20 mouse cellular contexts compared by ENCODE assay signal in genomic region chr3:81181319-81182013, GRCm38 (mm10).
DNase-seq lines count a peak whose midpoint lies in the region; ATAC-seq lines count a peak whose summit lies in the region.
"Had no signal": no experiment of that assay in that cellular context is flagged by ENCODE, and none has a peak within 500 bp of the region (broad histone marks: within the 10 kb centered on the region; RNA-seq: fewer than 3 reads in every experiment).

No protein-coding gene starts in this region.

- no peak overlapping the region for H3K4me2 ChIP-seq in hindbrain, embryonic 11.5 days (replicated peaks; ENCODE audit: low read depth, low read length)
- H3K4me2 ChIP-seq in hindbrain, embryonic 14.5 days (replicated peaks): no peak overlapping the region
- no peak overlapping the region for H3K4me2 ChIP-seq in midbrain, embryonic 15.5 days
- H3K4me2 ChIP-seq: forebrain, embryonic 12.5 days; neural tube, embryonic 13.5 days had no signal

- H3K36me3 ChIP-seq in hindbrain, embryonic 11.5 days (ENCODE audit: control insufficient read depth, insufficient read depth, low read length): no peaks in the 10 kb centered on the region
- no peaks in the 10 kb centered on the region for H3K36me3 ChIP-seq in hindbrain, embryonic 10.5 days
- H3K36me3 ChIP-seq in hindbrain, embryonic 14.5 days (replicated peaks; ENCODE audit: control insufficient read depth, insufficient read depth): no peaks in the 10 kb centered on the region
- H3K36me3 ChIP-seq in midbrain, embryonic 15.5 days (replicated peaks): no peaks in the 10 kb centered on the region
- peaks cover 6% of the 10 kb centered on the region for H3K36me3 ChIP-seq in limb, embryonic 10.5 days
- H3K36me3 ChIP-seq: forebrain, embryonic 12.5 days; G1E; heart, embryonic 10.5 days; neural tube, embryonic 13.5 days had no signal

- peak; percentile 87 for ATAC-seq in hindbrain, embryonic 11.5 days (ENCODE audit: low FRiP score)
- peak; percentile 59; the same call in 1 of the 2 replicates for ATAC-seq in hindbrain, embryonic 14.5 days (ENCODE audit: low FRiP score)
- ATAC-seq in midbrain, embryonic 15.5 days (replicated peaks): peak; percentile 78
- no peak for ATAC-seq in frontal cortex, adult (ENCODE audit: low TSS enrichment)

- WGBS in hindbrain, embryonic 11.5 days: 64% methylated on average over 1 of the region's 1 CpGs
- 72% methylated on average over 1 of the region's 1 CpGs for WGBS in hindbrain, embryonic 10.5 days
- WGBS in hindbrain, embryonic 14.5 days: 53% methylated on average over 1 of the region's 1 CpGs
- WGBS in midbrain, embryonic 15.5 days: 53% methylated on average over 1 of the region's 1 CpGs
- WGBS in limb, embryonic 10.5 days: 89% methylated on average over 1 of the region's 1 CpGs

- H3K27ac ChIP-seq in hindbrain, embryonic 11.5 days (ENCODE audit: low read depth, low read length): no peak overlapping the region
- H3K27ac ChIP-seq in hindbrain, embryonic 10.5 days: no peak overlapping the region
- H3K27ac ChIP-seq in hindbrain, embryonic 14.5 days: no peak overlapping the region
- H3K27ac ChIP-seq in midbrain, embryonic 15.5 days: no peak overlapping the region
- H3K27ac ChIP-seq in limb, embryonic 10.5 days: no peak overlapping the region
- H3K27ac ChIP-seq: forebrain, embryonic 12.5 days; heart, embryonic 10.5 days; neural tube, embryonic 13.5 days had no signal

- H3K9me3 ChIP-seq in hindbrain, embryonic 11.5 days (ENCODE audit: control insufficient read depth, low read length): no peaks in the 10 kb centered on the region
- no peaks in the 10 kb centered on the region for H3K9me3 ChIP-seq in hindbrain, embryonic 10.5 days
- no peaks in the 10 kb centered on the region for H3K9me3 ChIP-seq in hindbrain, embryonic 14.5 days (ENCODE audit: control insufficient read depth, low read length)
- H3K9me3 ChIP-seq in midbrain, embryonic 15.5 days: no peaks in the 10 kb centered on the region
- no peaks in the 10 kb centered on the region for H3K9me3 ChIP-seq in limb, embryonic 10.5 days (replicated peaks)
- H3K9me3 ChIP-seq: forebrain, embryonic 12.5 days; G1E; heart, embryonic 10.5 days; neural tube, embryonic 13.5 days had no signal

- no peak overlapping the region for H3K4me3 ChIP-seq in hindbrain, embryonic 11.5 days (ENCODE audit: low read depth, low read length)
- H3K4me3 ChIP-seq in hindbrain, embryonic 10.5 days: no peak overlapping the region
- no peak overlapping the region for H3K4me3 ChIP-seq in hindbrain, embryonic 14.5 days (replicated peaks; ENCODE audit: low read length)
- H3K4me3 ChIP-seq in midbrain, embryonic 15.5 days: no peak overlapping the region
- no peak overlapping the region for H3K4me3 ChIP-seq in limb, embryonic 10.5 days
- H3K4me3 ChIP-seq: forebrain, embryonic 12.5 days; heart, embryonic 10.5 days; neural tube, embryonic 13.5 days had no signal

- H3K9ac ChIP-seq in hindbrain, embryonic 11.5 days (ENCODE audit: low read depth, low read length): no peak overlapping the region
- no peak overlapping the region for H3K9ac ChIP-seq in hindbrain, embryonic 14.5 days
- no peak overlapping the region for H3K9ac ChIP-seq in midbrain, embryonic 15.5 days
- H3K9ac ChIP-seq: forebrain, embryonic 12.5 days; neural tube, embryonic 13.5 days had no signal

- no peaks in the 10 kb centered on the region for H3K27me3 ChIP-seq in hindbrain, embryonic 11.5 days (ENCODE audit: control insufficient read depth, insufficient read depth, low read length)
- H3K27me3 ChIP-seq in hindbrain, embryonic 10.5 days (ENCODE audit: insufficient read depth, poor library complexity, severe bottlenecking): no peaks in the 10 kb centered on the region
- H3K27me3 ChIP-seq in hindbrain, embryonic 14.5 days (ENCODE audit: control insufficient read depth, insufficient read depth, low read length): no peaks in the 10 kb centered on the region
- no peaks in the 10 kb centered on the region for H3K27me3 ChIP-seq in midbrain, embryonic 15.5 days (replicated peaks)
- H3K27me3 ChIP-seq in limb, embryonic 10.5 days (ENCODE audit: low read depth, poor library complexity, severe bottlenecking): no peaks in the 10 kb centered on the region
- H3K27me3 ChIP-seq: forebrain, embryonic 12.5 days; neural tube, embryonic 13.5 days had no signal

- DNase-seq in hindbrain, embryonic 11.5 days (ENCODE audit: low spot score): peak; percentile 19
- no peak for DNase-seq in hindbrain, embryonic 10.5 days (ENCODE audit: low spot score)
- peak; percentile 47 for DNase-seq in 3T3-L1 (ENCODE audit: low read depth, low spot score)
- DNase-seq in hindbrain, embryonic 14.5 days (ENCODE audit: low spot score): no peak
- no peak for DNase-seq in limb, embryonic 10.5 days (ENCODE audit: low spot score)
- no peak for DNase-seq in spleen, adult 12 weeks (ENCODE audit: low spot score)
- DNase-seq: cerebellum, adult 9-10 months; kidney, adult 2 months; kidney, postnatal 14 days; lung, adult 18-20 months; lung, postnatal 14 days; right cerebral cortex, postnatal 14 days; thymus, adult 18-20 months; thymus, postnatal 4 days had no signal

- no peaks in the 10 kb centered on the region for H3K4me1 ChIP-seq in hindbrain, embryonic 11.5 days (replicated peaks; ENCODE audit: control insufficient read depth, insufficient read depth, low read length)
- no peaks in the 10 kb centered on the region for H3K4me1 ChIP-seq in hindbrain, embryonic 10.5 days (replicated peaks)
- no peaks in the 10 kb centered on the region for H3K4me1 ChIP-seq in hindbrain, embryonic 14.5 days (replicated peaks; ENCODE audit: control insufficient read depth, insufficient read depth, low read length)
- H3K4me1 ChIP-seq in midbrain, embryonic 15.5 days: no peaks in the 10 kb centered on the region
- H3K4me1 ChIP-seq in limb, embryonic 10.5 days: no peaks in the 10 kb centered on the region
- H3K4me1 ChIP-seq: forebrain, embryonic 12.5 days; heart, embryonic 10.5 days; neural tube, embryonic 13.5 days had no signal

Comparison
In these comparisons a context has a peak if more than half of its experiments do, and no peak if none do; other contexts are left out.
1. DNase-seq: peak in hindbrain, embryonic 11.5 days (single experiment) and 3T3-L1 (single experiment); none in hindbrain, embryonic 10.5 days (single experiment), hindbrain, embryonic 14.5 days (single experiment), limb, embryonic 10.5 days (single experiment) and spleen, adult 12 weeks (single experiment).